Mouse (Mus musculus): ENCODE data around the gene Jmjd6. TPM values are rescaled to one million over a fixed set of nuclear protein-coding genes. Genes with fewer than 3 reads are reported as not detected.

The Jmjd6 gene
- polyA plus RNA-seq (2012; rRNA removed) = 21.7 and 24.2 TPM in 2 replicates

GRCm38 (mm10) chr11:116843261-116844233 lies at the start of gene Jmjd6, which contains the start of gene Mettl23:
Jmjd6 (minus strand) TSS chr11:116843449.
Mettl23 (plus strand) TSS chr11:116843278.
- 1% methylated on average over 72 of the region's 72 CpGs for WGBS
- peak within 1 kb of the TSS; percentile 70 for H3K4me3 ChIP-seq (ENCODE audit: low read depth, low read length)
- H3K27me3 ChIP-seq (ENCODE audit: control insufficient read depth, insufficient read depth, low read length) = no peaks in the 10 kb centered on the region
- peaks cover 32% of the 10 kb centered on the region for H3K36me3 ChIP-seq (ENCODE audit: control insufficient read depth, insufficient read depth, low read length)
- TF ChIP-seq POLR2A (IDR thresholded peaks at IDR 0.05; ENCODE audit: low read depth, low read length) (peak; percentile 73), CTCF (IDR thresholded peaks at IDR 0.05; ENCODE audit: extremely low read depth, insufficient read length, insufficient replicate concordance, low read depth, low read length) (no peak)
- H3K4me1 ChIP-seq (ENCODE audit: control insufficient read depth, insufficient read depth, insufficient read length, low read length) = peaks cover 4% of the 10 kb centered on the region
- peak within 1 kb of the TSS; percentile 92 for H3K27ac ChIP-seq (ENCODE audit: insufficient read depth, low read depth, low read length)

GRCm38 (mm10) chr11:116887136-116887535 lies 43.9 kb upstream of the Jmjd6 start:
- Histone ChIP-seq H3K27me3 (ENCODE audit: control insufficient read depth, insufficient read depth, low read length) (0 out of 2 replicates have a peak, but pooled peaks cover 3% of the 10 kb centered on the region), H3K4me1 (ENCODE audit: control insufficient read depth, insufficient read depth, insufficient read length, low read length) (no peaks in the 10 kb centered on the region; the same call in 1 of the 2 replicates), H3K36me3 (ENCODE audit: control insufficient read depth, insufficient read depth, low read length) (no peaks in the 10 kb centered on the region), H3K27ac (ENCODE audit: insufficient read depth, low read depth, low read length) (no peak overlapping the region), H3K4me3 (ENCODE audit: low read depth, low read length) (no peak overlapping the region)
- whole genome bisulfite sequencing = 78% methylated on average over 5 of the region's 5 CpGs
- no peak for TF ChIP-seq CTCF (IDR thresholded peaks at IDR 0.05; ENCODE audit: extremely low read depth, insufficient read length, insufficient replicate concordance, low read depth, low read length)
- TF ChIP-seq POLR2A (IDR thresholded peaks at IDR 0.05; ENCODE audit: low read depth, low read length) = no peak

GRCm38 (mm10) chr11:116885275-116886151 lies 42.3 kb upstream of the Jmjd6 start:
- H3K27me3 ChIP-seq (ENCODE audit: control insufficient read depth, insufficient read depth, low read length) = 0 out of 2 replicates have a peak, but pooled peaks cover 3% of the 10 kb centered on the region
- 5% methylated on average over 28 of the region's 28 CpGs for WGBS
- H3K4me3 ChIP-seq (ENCODE audit: low read depth, low read length) = peak overlapping the region; percentile 2; the same call in 1 of the 2 replicates
- TF ChIP-seq POLR2A (IDR thresholded peaks at IDR 0.05; ENCODE audit: low read depth, low read length) (no peak), CTCF (IDR thresholded peaks at IDR 0.05; ENCODE audit: extremely low read depth, insufficient read length, insufficient replicate concordance, low read depth, low read length) (peak; percentile 90; the same call in 1 of the 2 replicates)
- no peak overlapping the region for H3K27ac ChIP-seq (ENCODE audit: insufficient read depth, low read depth, low read length)
- H3K4me1 ChIP-seq (ENCODE audit: control insufficient read depth, insufficient read depth, insufficient read length, low read length) = no peaks in the 10 kb centered on the region; the same call in 1 of the 2 replicates
- no peaks in the 10 kb centered on the region for H3K36me3 ChIP-seq (ENCODE audit: control insufficient read depth, insufficient read depth, low read length)

GRCm38 (mm10) chr11:116884061-116884460 lies 40.8 kb upstream of the Jmjd6 start:
- TF ChIP-seq POLR2A (IDR thresholded peaks at IDR 0.05; ENCODE audit: low read depth, low read length) = no peak
- TF ChIP-seq CTCF (IDR thresholded peaks at IDR 0.05; ENCODE audit: extremely low read depth, insufficient read length, insufficient replicate concordance, low read depth, low read length) = no peak
- 87% methylated on average over 6 of the region's 6 CpGs for whole genome bisulfite sequencing

GRCm38 (mm10) chr11:116882446-116882845 lies 39.2 kb upstream of the Jmjd6 start:
- H3K27ac ChIP-seq (ENCODE audit: insufficient read depth, low read depth, low read length) = no peak overlapping the region
- 82% methylated on average over 10 of the region's 10 CpGs for WGBS

More at GRCm38 (mm10) chr11:116884061-116884460, 40.8 kb upstream of the Jmjd6 start:
- H3K4me1 ChIP-seq (ENCODE audit: control insufficient read depth, insufficient read depth, insufficient read length, low read length) = no peaks in the 10 kb centered on the region; the same call in 1 of the 2 replicates
- H3K4me3 ChIP-seq (ENCODE audit: low read depth, low read length) = no peak overlapping the region
- no peaks in the 10 kb centered on the region for H3K36me3 ChIP-seq (ENCODE audit: control insufficient read depth, insufficient read depth, low read length)
- no peak overlapping the region for H3K27ac ChIP-seq (ENCODE audit: insufficient read depth, low read depth, low read length)
- 0 out of 2 replicates have a peak, but pooled peaks cover 3% of the 10 kb centered on the region for H3K27me3 ChIP-seq (ENCODE audit: control insufficient read depth, insufficient read depth, low read length)

GRCm38 (mm10) chr11:116881440-116881839 lies 38.2 kb upstream of the Jmjd6 start:
- H3K27ac ChIP-seq (ENCODE audit: insufficient read depth, low read depth, low read length) = no peak overlapping the region
- H3K4me3 ChIP-seq (ENCODE audit: low read depth, low read length) = no peak overlapping the region
- WGBS = 65% methylated on average over 5 of the region's 5 CpGs
- no peaks in the 10 kb centered on the region for H3K36me3 ChIP-seq (ENCODE audit: control insufficient read depth, insufficient read depth, low read length)
- TF ChIP-seq CTCF (IDR thresholded peaks at IDR 0.05; ENCODE audit: extremely low read depth, insufficient read length, insufficient replicate concordance, low read depth, low read length) (no peak), POLR2A (IDR thresholded peaks at IDR 0.05; ENCODE audit: low read depth, low read length) (no peak)
- no peaks in the 10 kb centered on the region; the same call in 1 of the 2 replicates for H3K4me1 ChIP-seq (ENCODE audit: control insufficient read depth, insufficient read depth, insufficient read length, low read length)
- 0 out of 2 replicates have a peak, but pooled peaks cover 3% of the 10 kb centered on the region for H3K27me3 ChIP-seq (ENCODE audit: control insufficient read depth, insufficient read depth, low read length)

More at GRCm38 (mm10) chr11:116882446-116882845, 39.2 kb upstream of the Jmjd6 start:
- Histone ChIP-seq H3K27me3 (ENCODE audit: control insufficient read depth, insufficient read depth, low read length) (0 out of 2 replicates have a peak, but pooled peaks cover 3% of the 10 kb centered on the region), H3K4me3 (ENCODE audit: low read depth, low read length) (no peak overlapping the region), H3K36me3 (ENCODE audit: control insufficient read depth, insufficient read depth, low read length) (no peaks in the 10 kb centered on the region), H3K4me1 (ENCODE audit: control insufficient read depth, insufficient read depth, insufficient read length, low read length) (no peaks in the 10 kb centered on the region; the same call in 1 of the 2 replicates)
- TF ChIP-seq POLR2A (IDR thresholded peaks at IDR 0.05; ENCODE audit: low read depth, low read length) (no peak), CTCF (IDR thresholded peaks at IDR 0.05; ENCODE audit: extremely low read depth, insufficient read length, insufficient replicate concordance, low read depth, low read length) (no peak)

All from small intestine, adult 2 months (tissue).